Mouse (Mus musculus): ENCODE measurements around the gene Lhx9.

Lhx9 gene

GRCm38 (mm10) chr1:138840440-138841305 lies 7.7 kb downstream of the Lhx9 start:
- in situ Hi-C loops (cut with MboI; ENCODE audit: low sequenced_read_pairs): no loop called here

- in situ Hi-C loops (cut with MboI; ENCODE audit: low sequenced_read_pairs): loop anchor here (10.0 kb wide), 2 partner anchors 235 to 315 kb away; no protein-coding TSS in a partner anchor
Measured at GRCm38 (mm10) chr1:138839809-138840430, 8.5 kb downstream of the Lhx9 start.

GRCm38 (mm10) chr1:138839291-138839690 lies 9.1 kb downstream of the Lhx9 start:
- in situ Hi-C loops (cut with MboI; ENCODE audit: low sequenced_read_pairs): loop anchor here (10.0 kb wide), 2 partner anchors 236 to 316 kb away; no protein-coding TSS in a partner anchor

- in situ Hi-C loops (cut with MboI; ENCODE audit: low sequenced_read_pairs): loop anchor here (10.0 kb wide), 2 partner anchors 237 to 317 kb away; no protein-coding TSS in a partner anchor
Measured at GRCm38 (mm10) chr1:138837786-138838743, 10.3 kb downstream of the Lhx9 start.

- in situ Hi-C loops (cut with MboI; ENCODE audit: low sequenced_read_pairs): loop anchor here (10.0 kb wide), 2 partner anchors 239 to 319 kb away; no protein-coding TSS in a partner anchor
Measured at GRCm38 (mm10) chr1:138835355-138835900, 12.9 kb downstream of the Lhx9 start.

- in situ Hi-C loops (cut with MboI; ENCODE audit: low sequenced_read_pairs): loop anchor here (10.0 kb wide), 2 partner anchors 243 to 323 kb away; no protein-coding TSS in a partner anchor
Measured at GRCm38 (mm10) chr1:138831309-138831708, 17.1 kb downstream of the Lhx9 start.

- in situ Hi-C loops (cut with MboI; ENCODE audit: low sequenced_read_pairs): no loop called here
Measured at GRCm38 (mm10) chr1:138826841-138827240, 21.5 kb downstream of the Lhx9 start.

- in situ Hi-C loops (cut with MboI; ENCODE audit: low sequenced_read_pairs): no loop called here
Measured at GRCm38 (mm10) chr1:138822985-138823322, 25.4 kb downstream of the Lhx9 start.

- in situ Hi-C loops (cut with MboI; ENCODE audit: low sequenced_read_pairs): no loop called here
Measured at GRCm38 (mm10) chr1:138822255-138822984, 26.0 kb downstream of the Lhx9 start.

- in situ Hi-C loops (cut with MboI; ENCODE audit: low sequenced_read_pairs): no loop called here
Measured at GRCm38 (mm10) chr1:138801732-138802131, 46.6 kb downstream of the Lhx9 start.

- in situ Hi-C loops (cut with MboI; ENCODE audit: low sequenced_read_pairs): no loop called here
Measured at GRCm38 (mm10) chr1:138801296-138801695, 47.1 kb downstream of the Lhx9 start.

- in situ Hi-C loops (cut with MboI; ENCODE audit: low sequenced_read_pairs): no loop called here
Measured at GRCm38 (mm10) chr1:138799692-138800314, 48.6 kb downstream of the Lhx9 start.

- in situ Hi-C loops (cut with MboI; ENCODE audit: low sequenced_read_pairs): no loop called here
Measured at GRCm38 (mm10) chr1:138798110-138798509, 50.3 kb downstream of the Lhx9 start.

GRCm38 (mm10) chr1:138785856-138786255 lies 62.5 kb downstream of the Lhx9 start:
- in situ Hi-C loops (cut with MboI; ENCODE audit: low sequenced_read_pairs): no loop called here

- in situ Hi-C loops (cut with MboI; ENCODE audit: low sequenced_read_pairs): no loop called here
Measured at GRCm38 (mm10) chr1:138784019-138784418, 64.4 kb downstream of the Lhx9 start.

All from CH12F3 (cell line).